Mouse (Mus musculus) thymus, postnatal 25 days (tissue): ENCODE results near the gene C1qtnf9.

ENCODE experiments used
- DNase-seq: peaks from one replicate; pipeline ENCODE4 v3.0.0; 2022

The C1qtnf9 gene

GRCm38 (mm10) chr14:60767884-60768283, at the start of gene C1qtnf9:
TSS of gene C1qtnf9 (plus strand) at chr14:60768134.
- no peak for DNase-seq

- DNase-seq = peak; percentile 41
Measured at GRCm38 (mm10) chr14:60721304-60721703, 46.6 kb upstream of the C1qtnf9 start.

- DNase-seq = peak; percentile 47
Measured at GRCm38 (mm10) chr14:60721938-60722337, 46.0 kb upstream of the C1qtnf9 start.

GRCm38 (mm10) chr14:60726091-60726490, 41.8 kb upstream of the C1qtnf9 start:
- DNase-seq = no peak

- peak; percentile 43 for DNase-seq
Measured at GRCm38 (mm10) chr14:60727130-60727529, 40.8 kb upstream of the C1qtnf9 start.

- DNase-seq = peak; percentile 58
Measured at GRCm38 (mm10) chr14:60732081-60732480, 35.9 kb upstream of the C1qtnf9 start.

- peak; percentile 42 for DNase-seq
Measured at GRCm38 (mm10) chr14:60732787-60733186, 35.1 kb upstream of the C1qtnf9 start.

GRCm38 (mm10) chr14:60733706-60734105, 34.2 kb upstream of the C1qtnf9 start:
- DNase-seq = no peak

- DNase-seq = no peak
Measured at GRCm38 (mm10) chr14:60735206-60735605, 32.7 kb upstream of the C1qtnf9 start.

- DNase-seq = no peak
Measured at GRCm38 (mm10) chr14:60735848-60736547, 31.9 kb upstream of the C1qtnf9 start.

- peak; percentile 83 for DNase-seq
Measured at GRCm38 (mm10) chr14:60736591-60737192, 31.2 kb upstream of the C1qtnf9 start.

GRCm38 (mm10) chr14:60737202-60737611, 30.7 kb upstream of the C1qtnf9 start:
- peak; percentile 39 for DNase-seq

- peak; percentile 65 for DNase-seq
Measured at GRCm38 (mm10) chr14:60738434-60738938, 29.4 kb upstream of the C1qtnf9 start.

- no peak for DNase-seq
Measured at GRCm38 (mm10) chr14:60739155-60739554, 28.8 kb upstream of the C1qtnf9 start.

GRCm38 (mm10) chr14:60739616-60740015, 28.3 kb upstream of the C1qtnf9 start:
- DNase-seq = peak; percentile 42

- DNase-seq = no peak
Measured at GRCm38 (mm10) chr14:60740507-60740906, 27.4 kb upstream of the C1qtnf9 start.

GRCm38 (mm10) chr14:60741033-60741432, 26.9 kb upstream of the C1qtnf9 start:
- no peak for DNase-seq

GRCm38 (mm10) chr14:60741490-60741981, 26.4 kb upstream of the C1qtnf9 start:
- DNase-seq = no peak

GRCm38 (mm10) chr14:60743681-60744080, 24.3 kb upstream of the C1qtnf9 start:
- DNase-seq = no peak

- no peak for DNase-seq
Measured at GRCm38 (mm10) chr14:60745201-60745600, 22.7 kb upstream of the C1qtnf9 start.

GRCm38 (mm10) chr14:60746141-60746540, 21.8 kb upstream of the C1qtnf9 start:
- no peak for DNase-seq

GRCm38 (mm10) chr14:60747154-60747870, 20.6 kb upstream of the C1qtnf9 start:
- DNase-seq = no peak

- no peak for DNase-seq
Measured at GRCm38 (mm10) chr14:60749880-60750279, 18.1 kb upstream of the C1qtnf9 start.
